Mouse (Mus musculus) layer of hippocampus, adult 11-12 months (tissue): ENCODE results near the gene Haao.

Experiments used
- DNase-seq: peaks from one replicate; pipeline ENCODE4 v3.0.0; 2022; ENCODE audit warnings: low spot score

The Haao gene

DNA sequence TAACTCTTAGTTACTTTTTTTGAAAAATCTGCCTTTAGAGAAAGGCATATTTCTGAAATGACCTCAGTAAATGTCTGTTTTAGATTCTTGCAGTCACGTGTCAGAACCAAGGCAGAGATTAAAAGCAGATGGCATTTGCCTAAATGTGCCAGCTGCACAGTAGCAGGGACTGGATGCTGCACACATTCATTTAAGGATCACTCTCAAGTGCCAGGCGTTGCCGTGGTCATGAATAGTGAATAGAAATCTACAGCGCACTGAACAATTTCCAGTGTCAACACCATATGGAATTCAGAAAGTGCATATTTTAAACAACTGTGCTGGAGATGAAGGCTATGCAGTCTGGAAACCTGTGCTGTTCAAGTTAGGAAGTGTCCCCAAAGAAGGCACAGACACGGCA is 65.0 kb downstream of the Haao start:
- DNase-seq: peak; percentile 75
